Comparison of ENCODE assay signal across 17 mouse cellular contexts in the genomic region with DNA sequence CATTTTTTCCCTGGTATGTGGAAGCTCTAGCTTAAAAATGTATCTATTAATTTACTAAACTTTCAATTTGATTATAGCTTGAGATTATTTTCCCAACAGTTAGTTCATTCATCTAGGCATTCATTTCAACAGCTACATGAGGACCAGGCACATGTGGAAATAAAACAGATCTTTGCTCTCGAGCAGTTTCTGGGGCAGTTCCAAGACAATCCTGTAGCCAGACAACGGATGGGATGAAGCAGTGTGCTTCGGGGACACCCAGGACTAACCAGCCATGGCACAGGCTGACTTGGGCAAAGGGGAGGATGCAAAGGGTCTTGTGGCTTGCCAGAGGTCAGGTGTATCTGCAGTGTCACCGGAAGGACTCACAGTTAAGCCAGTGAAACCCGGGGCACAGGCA.
"Had no signal": no experiment of that assay in that cellular context is flagged by ENCODE, and none has a peak within 500 bp of the region (broad histone marks: within the 10 kb centered on the region; RNA-seq: fewer than 3 reads in every experiment).

No protein-coding gene starts in this region.

- DNase-seq: lung, adult 18-20 months; lung, embryonic 14.5 days; lung, postnatal 10 days; lung, postnatal 4 days; retina, postnatal 1 day; right cerebral cortex, adult 18-20 months; right cerebral cortex, postnatal 25 days; right cerebral cortex, postnatal 4 days; spleen, adult 18-20 months; thymus, adult 18-20 months; thymus, postnatal 14 days; thymus, postnatal 36 days had no signal

- H3K27ac ChIP-seq: midbrain, embryonic 10.5 days; midbrain, embryonic 13.5 days; neural tube, embryonic 13.5 days; neural tube, embryonic 15.5 days had no signal

- H3K9me3 ChIP-seq: midbrain, embryonic 10.5 days; midbrain, embryonic 13.5 days; neural tube, embryonic 13.5 days; neural tube, embryonic 15.5 days had no signal

- H3K4me3 ChIP-seq: midbrain, embryonic 10.5 days; midbrain, embryonic 13.5 days; myocyte; neural tube, embryonic 13.5 days; neural tube, embryonic 15.5 days had no signal

- H3K4me1 ChIP-seq: midbrain, embryonic 10.5 days had no signal

- H3K27me3 ChIP-seq: midbrain, embryonic 13.5 days; neural tube, embryonic 13.5 days; neural tube, embryonic 15.5 days had no signal

- H3K9ac ChIP-seq: lung, embryonic 14.5 days; midbrain, embryonic 13.5 days; neural tube, embryonic 13.5 days; neural tube, embryonic 15.5 days had no signal
